Mouse (Mus musculus) small intestine, adult 2 months (tissue): ENCODE measurements around the gene Rpap3. TPM values are rescaled to one million over a fixed set of nuclear protein-coding genes. Genes with fewer than 3 reads are reported as not detected.

Source experiments
- H3K27ac ChIP-seq: fragments of 200-500 bp; 2 replicates; pipeline ENCODE4 v1.5.1; 2012; ENCODE audit warnings: low read depth, low read length, control low read depth, inconsistent platforms; ENCODE audit not compliant: insufficient read depth
- H3K27me3 ChIP-seq: fragments of 200-500 bp; 2 replicates; pipeline ENCODE4 v1.6.1; 2012; ENCODE audit warnings: mild to moderate bottlenecking, moderate library complexity, low read length, inconsistent platforms; ENCODE audit not compliant: control insufficient read depth, insufficient read depth
- H3K36me3 ChIP-seq: fragments of 200-500 bp; 2 replicates; pipeline ENCODE4 v1.6.1; 2012; ENCODE audit warnings: mild to moderate bottlenecking, low read length, control low read depth, inconsistent platforms; ENCODE audit not compliant: control insufficient read depth, insufficient read depth
- H3K4me1 ChIP-seq: fragments of 200-500 bp; 2 replicates; pipeline ENCODE4 v1.6.1; 2012; ENCODE audit warnings: low read length, inconsistent platforms, mixed read lengths; ENCODE audit not compliant: control insufficient read depth, insufficient read depth, insufficient read length
- H3K4me3 ChIP-seq: fragments of 200-500 bp; 2 replicates; pipeline ENCODE4 v1.5.1; 2012; ENCODE audit warnings: low read depth, mild to moderate bottlenecking, control low read depth, inconsistent platforms, low read length, moderate library complexity
- CTCF ChIP-seq: fragments of 200-500 bp; IDR thresholded peaks from 2 replicates; pipeline ENCODE4 v1.5.1; 2012; ENCODE audit warnings: low read depth, mild to moderate bottlenecking, control low read depth, inconsistent platforms, low read length, moderate library complexity, mixed read lengths; ENCODE audit not compliant: insufficient replicate concordance, insufficient read length; ENCODE audit errors: extremely low read depth
- POLR2A ChIP-seq: fragments of 200-500 bp; IDR thresholded peaks from 2 replicates; pipeline ENCODE4 v1.6.1; 2012; ENCODE audit warnings: low read depth, mild to moderate bottlenecking, control low read depth, inconsistent platforms, low read length, moderate library complexity
- WGBS: fragments of 180-500 bp; shearing (Covaris S2); methylation state at CpG from one replicate; pipeline ENCODE4 v1.1.7; 2018; 5-methylcytosine and 5-hydroxymethylcytosine counted together
- polyA plus RNA-seq: library from polyadenylated mRNA; depleted of rRNA; stranded (reverse); fragments of >200 nt; gene quantifications from 2 replicates; pipeline ENCODE4 v1.2.3, GENCODE M21; 2012

Rpap3 gene
- polyA plus RNA-seq, 1 experiment, result 0.63 TPM

- H3K4me3 ChIP-seq, result no peak overlapping the region
- peaks cover 5% of the 10 kb centered on the region; the same call in 1 of the 2 replicates for H3K4me1 ChIP-seq
- no peak overlapping the region for H3K27ac ChIP-seq
Observed at GRCm38 (mm10) chr15:97743210-97743609, 37.6 kb upstream of the Rpap3 start.

GRCm38 (mm10) chr15:97742600-97742999 is 37.0 kb upstream of the Rpap3 start:
- no peak overlapping the region for H3K4me3 ChIP-seq
- no peak overlapping the region for H3K27ac ChIP-seq
- no peaks in the 10 kb centered on the region for H3K27me3 ChIP-seq
- WGBS, result 80% methylated on average over 4 of the region's 4 CpGs
- peaks cover 5% of the 10 kb centered on the region; the same call in 1 of the 2 replicates for H3K4me1 ChIP-seq
- no peaks in the 10 kb centered on the region for H3K36me3 ChIP-seq
- TF ChIP-seq CTCF (no peak), POLR2A (no peak)

More at GRCm38 (mm10) chr15:97743210-97743609, 37.6 kb upstream of the Rpap3 start:
- Histone ChIP-seq H3K36me3 (no peaks in the 10 kb centered on the region), H3K27me3 (no peaks in the 10 kb centered on the region)
- no peak for TF ChIP-seq POLR2A
- TF ChIP-seq CTCF, result no peak
- 70% methylated on average over 5 of the region's 5 CpGs for WGBS

- TF ChIP-seq CTCF (no peak), POLR2A (no peak)
- H3K36me3 ChIP-seq, result no peaks in the 10 kb centered on the region
- H3K4me3 ChIP-seq, result no peak overlapping the region
- H3K4me1 ChIP-seq, result peaks cover 5% of the 10 kb centered on the region; the same call in 1 of the 2 replicates
- no peak overlapping the region for H3K27ac ChIP-seq
- no peaks in the 10 kb centered on the region for H3K27me3 ChIP-seq
- 54% methylated on average over 7 of the region's 7 CpGs for WGBS
Observed at GRCm38 (mm10) chr15:97742074-97742473, 36.4 kb upstream of the Rpap3 start.

GRCm38 (mm10) chr15:97741662-97742061 is 36.0 kb upstream of the Rpap3 start:
- no peaks in the 10 kb centered on the region for H3K27me3 ChIP-seq
- H3K4me3 ChIP-seq, result no peak overlapping the region
- 76% methylated on average over 12 of the region's 12 CpGs for WGBS
- no peaks in the 10 kb centered on the region for H3K36me3 ChIP-seq
- peaks cover 5% of the 10 kb centered on the region; the same call in 1 of the 2 replicates for H3K4me1 ChIP-seq
- H3K27ac ChIP-seq, result no peak overlapping the region
- no peak for TF ChIP-seq POLR2A
- TF ChIP-seq CTCF, result no peak

- TF ChIP-seq CTCF (no peak), POLR2A (no peak)
- Histone ChIP-seq H3K36me3 (no peaks in the 10 kb centered on the region), H3K27me3 (no peaks in the 10 kb centered on the region), H3K4me3 (no peak overlapping the region), H3K4me1 (peaks cover 2% of the 10 kb centered on the region; the same call in 1 of the 2 replicates), H3K27ac (no peak overlapping the region)
- 81% methylated on average over 9 of the region's 9 CpGs for WGBS
Observed at GRCm38 (mm10) chr15:97740283-97740732, 34.7 kb upstream of the Rpap3 start.

- no peak overlapping the region for H3K4me3 ChIP-seq
- no peak overlapping the region for H3K27ac ChIP-seq
- no peaks in the 10 kb centered on the region; the same call in 1 of the 2 replicates for H3K4me1 ChIP-seq
- H3K27me3 ChIP-seq, result no peaks in the 10 kb centered on the region
- WGBS, result 57% methylated on average over 7 of the region's 7 CpGs
- H3K36me3 ChIP-seq, result no peaks in the 10 kb centered on the region
- TF ChIP-seq POLR2A, result no peak
- no peak for TF ChIP-seq CTCF
Observed at GRCm38 (mm10) chr15:97738923-97739322, 33.3 kb upstream of the Rpap3 start.

GRCm38 (mm10) chr15:97731988-97732387 is 26.4 kb upstream of the Rpap3 start:
- Histone ChIP-seq H3K36me3 (no peaks in the 10 kb centered on the region), H3K27ac (no peak overlapping the region), H3K4me3 (no peak overlapping the region), H3K27me3 (no peaks in the 10 kb centered on the region), H3K4me1 (no peaks in the 10 kb centered on the region)
- TF ChIP-seq POLR2A, result no peak
- TF ChIP-seq CTCF, result no peak
- 85% methylated on average over 11 of the region's 11 CpGs for WGBS

- 77% methylated on average over 8 of the region's 8 CpGs for WGBS
- H3K27me3 ChIP-seq, result no peaks in the 10 kb centered on the region
- no peak within 1 kb of the TSS for H3K27ac ChIP-seq
- H3K36me3 ChIP-seq, result no peaks in the 10 kb centered on the region
- H3K4me1 ChIP-seq, result peaks cover 4% of the 10 kb centered on the region; the same call in 1 of the 2 replicates
- TF ChIP-seq CTCF, result no peak
- TF ChIP-seq POLR2A, result no peak
- no peak within 1 kb of the TSS for H3K4me3 ChIP-seq
Observed at GRCm38 (mm10) chr15:97731111-97731510, 25.5 kb upstream of the Rpap3 start, which contains the start of gene Endou. Endou (minus strand) TSS chr15:97731339.
